Mouse (Mus musculus) embryo, embryonic 11 days (tissue): ENCODE measurements at regions not wholly inside any gene's neighbourhood (a gene's known extent, or its start where the extent isn't known, plus 50 kb on each side); places are given as distances from the start of the nearest gene placed in this dataset.

Source experiments
- DNase-seq: peaks from one replicate; pipeline ENCODE4 v3.0.0-alpha.2; 2015

- peak; percentile 21 for DNase-seq
Measured at GRCm38 (mm10) chr5:120251697-120252401, 135.6 kb downstream of the Rbm19 start.

DNA sequence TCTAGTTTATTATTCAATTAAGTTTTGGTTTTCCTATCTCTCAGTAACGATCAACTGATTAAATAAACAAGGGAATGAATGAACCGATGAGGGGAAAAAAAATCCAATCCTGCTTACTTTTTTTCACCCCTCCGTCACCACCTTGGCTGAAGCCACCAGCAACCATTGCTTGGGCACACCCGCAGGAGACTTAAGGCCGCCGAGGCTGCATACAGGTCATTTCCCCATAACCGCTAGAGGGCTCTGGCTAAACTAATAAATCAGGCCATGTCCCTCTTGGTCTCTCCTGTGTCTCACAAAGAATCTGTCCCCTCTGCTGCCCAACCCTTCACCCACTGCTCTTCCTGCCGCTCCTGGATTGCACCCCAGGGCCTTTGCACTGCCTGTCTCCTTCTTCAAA is 136.3 kb downstream of the Rbm19 start:
- peak; percentile 88 for DNase-seq

- DNase-seq, result no peak
Measured at GRCm38 (mm10) chr5:120262715-120263273, 146.5 kb downstream of the Rbm19 start.

DNA sequence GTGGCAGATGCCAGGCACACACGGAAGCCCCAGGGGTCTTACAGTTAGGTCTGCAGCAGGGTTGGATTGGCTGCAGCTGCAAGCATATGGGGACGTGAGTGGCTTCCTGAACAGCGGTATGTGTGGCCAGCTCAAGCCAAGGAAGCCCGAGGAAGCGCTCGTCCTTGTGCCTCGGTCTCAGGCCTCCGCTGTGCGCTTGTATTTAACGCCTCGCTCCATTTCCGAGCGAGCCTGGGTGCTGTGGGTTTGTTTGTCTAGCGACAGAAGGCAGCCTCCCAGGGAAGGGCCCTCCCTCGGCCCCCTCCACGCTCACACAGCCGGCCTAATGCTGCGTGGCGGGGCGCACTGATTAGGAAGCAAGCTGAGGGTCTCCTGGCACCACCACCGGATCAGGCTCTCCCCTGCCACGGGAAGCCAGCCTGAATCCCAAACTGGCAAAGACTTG is 153.2 kb downstream of the Rbm19 start:
- DNase-seq, result peak; percentile 51

DNA sequence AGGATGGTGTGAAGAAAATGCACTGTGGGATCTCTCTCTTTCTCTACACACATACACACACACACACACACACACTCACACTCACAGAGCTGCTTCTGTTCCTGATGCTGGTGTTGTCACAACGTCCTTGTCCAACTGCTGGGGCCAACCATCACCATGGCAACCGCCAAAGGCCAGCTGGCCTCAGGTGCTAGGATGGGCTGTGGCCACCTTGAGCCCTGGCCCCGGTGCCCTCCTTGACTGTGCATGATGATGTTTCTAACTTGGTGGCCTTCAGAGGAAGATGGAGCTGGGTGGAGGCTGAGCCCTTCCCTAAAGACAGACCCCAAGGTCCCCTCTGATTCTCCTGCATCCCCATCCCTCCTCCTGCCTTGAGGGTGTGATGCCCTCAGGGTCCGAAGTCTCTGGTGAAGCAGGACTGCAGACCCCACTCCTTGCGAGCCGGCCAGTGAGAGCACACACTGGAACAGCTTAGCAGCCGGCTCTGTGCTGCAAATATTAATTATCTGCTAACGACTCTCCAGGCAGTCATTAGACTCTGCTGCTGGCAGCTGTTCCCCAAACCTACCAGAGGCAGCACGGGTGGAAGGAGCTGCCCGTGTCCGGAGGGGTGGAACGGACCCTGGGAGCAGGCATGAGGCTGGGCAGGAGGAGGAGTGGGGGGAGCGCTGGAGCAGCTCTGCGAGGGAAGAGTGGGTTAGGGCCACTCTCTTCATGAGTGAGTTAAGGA is 154.8 kb downstream of the Rbm19 start:
- peak; percentile 30 for DNase-seq

DNA sequence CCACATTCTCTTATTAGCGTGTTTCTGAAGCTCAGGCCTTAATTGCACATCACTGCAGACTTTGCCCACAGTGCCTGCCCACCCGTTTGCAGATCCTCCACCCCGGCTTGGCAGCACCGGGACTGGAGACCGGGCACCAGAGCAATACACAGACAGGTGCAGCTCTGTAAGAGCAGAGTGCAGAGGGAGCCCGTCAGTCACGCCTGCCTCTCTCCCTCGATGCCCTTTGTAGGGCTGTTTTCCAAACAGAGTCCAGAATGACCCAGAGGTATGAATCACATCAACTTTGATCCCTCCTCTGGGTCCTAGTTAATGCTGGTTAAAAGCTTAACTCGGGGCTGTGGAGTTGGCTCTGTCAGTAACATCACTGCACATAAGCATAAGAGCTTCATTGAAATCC is 155.3 kb upstream of the Lhx5 start:
- no peak for DNase-seq

DNA sequence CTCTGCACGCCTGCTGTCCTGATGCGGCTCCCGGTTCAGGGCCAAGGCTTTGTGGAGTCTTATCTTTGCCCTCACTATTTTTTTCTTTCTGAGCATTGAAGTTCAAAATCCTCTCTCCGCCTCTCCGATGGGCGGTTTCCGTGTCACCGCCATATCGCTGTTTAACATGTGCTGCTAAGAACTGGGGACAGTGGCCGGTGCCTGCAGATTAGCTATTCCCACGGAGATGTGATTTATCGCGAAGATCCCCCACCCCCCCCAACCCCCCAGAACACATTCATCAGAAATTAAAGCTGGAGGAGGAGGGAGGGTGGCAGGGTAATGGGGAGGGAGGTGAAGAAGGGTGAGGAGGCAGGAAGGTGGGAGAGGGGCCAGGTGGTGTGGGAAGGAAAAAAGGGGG is 151.2 kb upstream of the Lhx5 start:
- DNase-seq, result no peak

DNA sequence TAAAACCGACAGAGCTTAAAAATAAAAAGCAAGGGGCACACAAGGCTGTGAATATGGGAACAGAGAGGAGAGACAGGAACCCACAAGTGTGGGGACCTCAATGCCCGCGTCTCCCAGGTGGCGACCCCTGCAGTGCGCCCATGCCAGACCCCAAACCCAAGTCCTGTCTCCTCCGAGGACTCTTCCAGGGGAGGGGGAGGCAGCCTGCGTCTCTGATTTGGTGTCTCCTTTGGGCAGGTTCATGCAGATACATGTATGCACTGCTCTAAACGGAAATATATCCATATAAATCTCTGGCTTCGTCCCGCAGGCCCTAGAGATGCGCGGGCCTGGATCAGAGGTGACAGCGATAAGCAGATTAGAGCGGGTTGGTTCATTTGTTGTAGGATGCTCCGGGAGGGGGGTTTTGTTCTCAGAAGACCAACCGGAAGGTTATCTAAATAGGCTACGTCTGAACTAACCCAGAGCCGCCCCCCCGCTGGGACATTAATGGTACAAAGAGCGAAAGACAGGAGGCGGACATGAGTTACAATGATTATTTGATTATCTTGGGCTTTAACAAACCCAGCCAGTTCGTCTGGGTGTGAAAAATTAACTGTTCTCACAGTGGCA is 150.4 kb upstream of the Lhx5 start:
- peak; percentile 51 for DNase-seq

DNA sequence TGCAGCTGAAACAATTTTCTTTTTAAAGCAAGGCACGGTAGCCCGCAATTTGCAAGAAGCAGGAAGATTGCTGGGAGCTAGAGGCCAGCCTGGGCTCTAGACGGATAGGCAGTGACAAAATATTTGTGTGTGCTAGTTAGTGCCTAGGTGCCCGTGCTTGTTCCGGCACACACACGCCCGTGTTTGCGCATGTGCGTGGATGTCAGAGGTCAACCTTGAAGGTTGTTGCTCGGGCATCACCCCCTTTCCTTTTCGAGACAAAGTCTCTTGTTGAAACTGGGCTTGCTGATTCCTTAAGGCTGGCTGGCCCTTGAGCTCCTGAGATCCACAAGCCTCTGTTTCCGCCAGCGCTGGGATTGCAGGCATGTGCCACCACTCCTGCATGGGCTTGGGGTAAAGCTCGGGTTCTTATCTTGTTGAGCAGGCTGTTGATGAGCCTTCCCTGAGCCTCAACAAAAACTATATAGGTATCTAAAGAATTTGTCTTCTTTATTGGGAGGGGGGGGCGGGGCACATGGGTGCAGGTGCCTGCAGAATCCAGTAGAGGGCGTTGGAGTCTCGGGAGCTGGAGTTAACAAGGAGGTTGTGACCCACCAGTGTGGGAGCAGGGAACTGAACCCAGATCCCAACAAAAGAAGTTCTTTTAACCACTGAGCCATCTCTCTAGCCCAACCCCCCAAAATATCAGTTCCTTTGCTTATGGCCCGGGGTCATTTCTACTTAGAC is 149.5 kb upstream of the Lhx5 start:
- no peak for DNase-seq

GRCm38 (mm10) chr5:120284625-120285024 is 146.9 kb upstream of the Lhx5 start:
- DNase-seq, result no peak

GRCm38 (mm10) chr5:120285036-120285435 is 146.5 kb upstream of the Lhx5 start:
- DNase-seq, result peak; percentile 56

GRCm38 (mm10) chr5:120286787-120287186 is 144.7 kb upstream of the Lhx5 start:
- no peak for DNase-seq

- peak; percentile 77 for DNase-seq
Measured at GRCm38 (mm10) chr5:120288036-120288684, 143.3 kb upstream of the Lhx5 start.

GRCm38 (mm10) chr5:120294526-120295078 is 136.9 kb upstream of the Lhx5 start:
- no peak for DNase-seq

GRCm38 (mm10) chr5:120297190-120297589 is 134.3 kb upstream of the Lhx5 start:
- peak; percentile 50 for DNase-seq

GRCm38 (mm10) chr5:120297665-120298282 is 133.7 kb upstream of the Lhx5 start:
- no peak for DNase-seq

- DNase-seq, result no peak
Measured at GRCm38 (mm10) chr5:120301672-120302071, 129.8 kb upstream of the Lhx5 start.

DNA sequence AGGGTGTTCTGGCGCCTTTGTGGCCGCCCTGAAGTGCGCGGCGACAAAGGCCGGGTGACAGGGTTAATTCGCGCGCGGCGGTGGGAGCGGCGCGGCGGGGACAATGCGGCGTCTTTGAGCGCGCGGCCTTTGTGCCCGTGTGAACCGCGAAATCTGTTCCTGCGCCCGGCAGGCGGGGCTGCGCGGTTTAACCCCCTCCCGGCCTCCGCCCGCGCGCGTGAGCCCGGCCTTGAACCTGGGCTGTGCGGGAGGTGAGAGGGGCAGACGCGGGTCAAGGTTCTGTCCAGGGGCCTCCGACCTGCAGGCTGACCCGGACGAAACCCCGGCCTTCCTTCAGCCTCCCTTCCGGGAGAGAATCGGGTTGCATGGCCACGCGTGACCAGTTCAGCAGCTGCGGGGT is 129.2 kb upstream of the Lhx5 start:
- peak; percentile 74 for DNase-seq

- peak; percentile 64 for DNase-seq
Measured at GRCm38 (mm10) chr5:120304295-120304701, 127.2 kb upstream of the Lhx5 start.

DNA sequence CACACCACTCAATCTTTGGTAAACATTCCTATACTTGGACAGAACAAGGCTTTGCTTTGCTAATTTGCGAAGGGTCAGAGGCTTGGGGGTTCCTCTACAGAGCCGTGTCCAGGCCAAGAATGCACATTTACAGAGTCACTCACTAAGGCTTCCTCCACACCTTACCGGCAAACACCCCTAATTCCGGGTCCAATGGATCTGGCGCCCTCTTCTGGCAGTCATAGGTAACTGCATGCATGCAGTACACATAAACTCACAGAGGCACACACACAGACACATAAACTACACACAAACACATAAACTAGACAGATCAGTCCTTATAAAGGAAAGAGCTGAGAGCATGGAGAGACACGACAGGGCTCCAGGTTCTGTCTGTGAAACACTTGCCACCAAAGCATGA is 119.2 kb upstream of the Lhx5 start:
- no peak for DNase-seq

DNA sequence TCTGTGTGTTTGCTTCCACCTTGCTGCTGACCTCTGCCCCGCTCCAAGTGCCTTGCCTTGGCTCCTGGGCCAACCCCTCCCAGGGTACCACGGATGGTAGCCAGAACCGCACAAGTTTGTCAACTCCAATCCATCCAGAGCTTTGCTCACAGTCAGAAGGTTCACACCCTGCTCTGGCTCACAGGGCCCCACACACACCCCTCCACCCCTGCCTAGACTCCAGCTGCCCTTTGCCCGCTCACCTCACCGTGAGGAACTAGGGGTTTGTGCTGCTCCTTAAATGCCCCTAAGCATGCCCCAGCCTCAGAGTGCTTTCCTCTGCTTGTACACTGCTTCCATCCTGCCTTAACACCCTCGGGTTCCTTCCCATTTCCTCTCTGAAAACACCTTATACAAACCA is 117.5 kb upstream of the Lhx5 start:
- no peak for DNase-seq

GRCm38 (mm10) chr5:120315116-120315515 is 116.4 kb upstream of the Lhx5 start:
- DNase-seq, result no peak
